Mouse (Mus musculus) CH12.LX (cell line): ENCODE measurements around the gene Cyp2d26. TPM values are rescaled to one million over a fixed set of nuclear protein-coding genes. Genes with fewer than 3 reads are reported as not detected.

Experiments used
- DNase-seq: peaks from one replicate; pipeline ENCODE4 v3.0.0-alpha.2; 2013; ENCODE audit errors: extremely low read depth
- H3K27ac ChIP-seq: 2 replicates; pipeline ENCODE4 v1.5.1; 2012; ENCODE audit warnings: low read depth, mild to moderate bottlenecking, control low read depth, moderate library complexity; ENCODE audit not compliant: insufficient read depth
- H3K27me3 ChIP-seq: replicated peaks from 2 replicates; pipeline ENCODE3; 2012; ENCODE audit warnings: inconsistent platforms
- H3K36me3 ChIP-seq, 2 experiments: replicated peaks in 1 of 2; 2 replicates each; pipeline versions ENCODE3 to v1.6.1; 2012; ENCODE audit warnings: inconsistent platforms in 1 of 2, low read length in 1 of 2, mild to moderate bottlenecking in 1 of 2, mixed read lengths in 1 of 2, moderate library complexity in 1 of 2; ENCODE audit not compliant: control insufficient read depth in 1 of 2, insufficient read depth in 1 of 2
- H3K4me1 ChIP-seq, 2 experiments: 2 replicates each; pipeline ENCODE4 v1.6.1; 2012; ENCODE audit warnings: inconsistent platforms in 1 of 2, moderate library complexity in 1 of 2; ENCODE audit not compliant: insufficient read depth in 2 of 2, control insufficient read depth in 1 of 2
- H3K4me2 ChIP-seq: 2 replicates; pipeline ENCODE4 v1.6.1; 2012; ENCODE audit warnings: low read depth, mild to moderate bottlenecking, control low read depth; ENCODE audit not compliant: poor library complexity, insufficient read depth, severe bottlenecking
- H3K4me3 ChIP-seq, 3 experiments: fragments of 150-350 bp in 1 of 3; sonication (generic) in 1 of 3; replicated peaks in 1 of 3; 2 replicates each; pipeline versions ENCODE3 to v1.5.1; 2011 to 2012; ENCODE audit warnings: low read depth in 2 of 3, low read length in 2 of 3, mild to moderate bottlenecking in 2 of 3, moderate library complexity in 2 of 3, control low read depth in 1 of 3, improper control_type of control experiment in 1 of 3, inconsistent platforms in 1 of 3, mixed read lengths in 1 of 3; ENCODE audit not compliant: poor library complexity in 1 of 3
- H3K79me2 ChIP-seq: replicated peaks from 2 replicates; pipeline ENCODE4 v1.6.1; 2012; ENCODE audit warnings: mild to moderate bottlenecking, moderate library complexity; ENCODE audit not compliant: control insufficient read depth, poor library complexity, insufficient read depth, severe bottlenecking; ENCODE audit errors: extremely low read depth
- H3K9ac ChIP-seq: 2 replicates; pipeline ENCODE4 v1.6.1; 2012; ENCODE audit warnings: low read depth, mild to moderate bottlenecking, control low read depth, moderate library complexity; ENCODE audit not compliant: insufficient read depth
- H3K9me3 ChIP-seq: replicated peaks from 2 replicates; pipeline ENCODE3; 2012; ENCODE audit warnings: low read length, inconsistent platforms, mixed read lengths
- CHD2 ChIP-seq: IDR thresholded peaks from 2 replicates; pipeline ENCODE4 v1.6.1; 2011; ENCODE audit warnings: low read length, improper control_type of control experiment
- CTCF ChIP-seq, 2 experiments: IDR thresholded peaks in 1 of 2; conservative IDR thresholded peaks in 1 of 2; 2 replicates each; pipeline ENCODE4 v1.5.1; 2011 to 2012; ENCODE audit warnings: low read depth in 2 of 2, low read length in 2 of 2, improper control_type of control experiment in 1 of 2, inconsistent platforms in 1 of 2, mild to moderate bottlenecking in 1 of 2, moderate library complexity in 1 of 2
- E2F4 ChIP-seq: IDR thresholded peaks from 2 replicates; pipeline ENCODE4 v1.6.1; 2011; ENCODE audit warnings: low read depth, low read length, improper control_type of control experiment; ENCODE audit not compliant: insufficient replicate concordance
- EP300 ChIP-seq: IDR thresholded peaks from 2 replicates; pipeline ENCODE4 v1.6.1; 2011; ENCODE audit warnings: low read length, improper control_type of control experiment
- ETS1 ChIP-seq: conservative IDR thresholded peaks from 2 replicates; pipeline ENCODE4 v1.6.1; 2012; ENCODE audit warnings: low read depth, mild to moderate bottlenecking, inconsistent platforms, low read length, improper control_type of control experiment, moderate library complexity
- GABPA ChIP-seq: IDR thresholded peaks from 2 replicates; pipeline ENCODE4 v1.6.1; 2012; ENCODE audit warnings: low read depth, low read length, improper control_type of control experiment, inconsistent platforms; ENCODE audit not compliant: insufficient replicate concordance
- HCFC1 ChIP-seq: IDR thresholded peaks from 2 replicates; pipeline ENCODE4 v1.6.1; 2012; ENCODE audit warnings: low read depth, mild to moderate bottlenecking, inconsistent platforms, low read length, improper control_type of control experiment
- IRF4 ChIP-seq: IDR thresholded peaks from 2 replicates; pipeline ENCODE4 v1.6.1; 2014; ENCODE audit warnings: low read depth, mild to moderate bottlenecking, inconsistent platforms, low read length, improper control_type of control experiment
- JUN ChIP-seq: IDR thresholded peaks from 2 replicates; pipeline ENCODE4 v1.6.1; 2011; ENCODE audit warnings: low read depth, mild to moderate bottlenecking, low read length, improper control_type of control experiment, moderate library complexity; ENCODE audit not compliant: insufficient read depth
- KAT2A ChIP-seq: IDR thresholded peaks from 2 replicates; pipeline ENCODE4 v1.6.1; 2012; ENCODE audit warnings: low read length, improper control_type of control experiment, inconsistent platforms; ENCODE audit not compliant: insufficient replicate concordance
- MAFK ChIP-seq: IDR thresholded peaks from 2 replicates; pipeline ENCODE4 v1.6.1; 2011; ENCODE audit warnings: low read length, improper control_type of control experiment; ENCODE audit not compliant: insufficient replicate concordance
- MAX ChIP-seq: IDR thresholded peaks from 2 replicates; pipeline ENCODE4 v1.6.1; 2011; ENCODE audit warnings: low read length, improper control_type of control experiment
- MAZ ChIP-seq: IDR thresholded peaks from 2 replicates; pipeline ENCODE4 v1.6.1; 2012; ENCODE audit warnings: low read depth, mild to moderate bottlenecking, inconsistent platforms, low read length, improper control_type of control experiment, moderate library complexity
- MXI1 ChIP-seq: IDR thresholded peaks from 2 replicates; pipeline ENCODE4 v1.6.1; 2011; ENCODE audit warnings: mild to moderate bottlenecking, low read depth, low read length, improper control_type of control experiment
- NELFE ChIP-seq: IDR thresholded peaks from 2 replicates; pipeline ENCODE4 v1.6.1; 2011; ENCODE audit warnings: low read depth, low read length, improper control_type of control experiment
- PAX5 ChIP-seq: IDR thresholded peaks from 2 replicates; pipeline ENCODE4 v1.6.1; 2012; ENCODE audit warnings: low read length, inconsistent platforms, mixed read lengths
- POLR2AphosphoS2 ChIP-seq: IDR thresholded peaks from 2 replicates; pipeline ENCODE4 v1.6.1; 2011; ENCODE audit warnings: low read depth, low read length, improper control_type of control experiment
- RAD21 ChIP-seq: IDR thresholded peaks from 2 replicates; pipeline ENCODE4 v1.6.1; 2011; ENCODE audit warnings: low read depth, mild to moderate bottlenecking, low read length, improper control_type of control experiment, moderate library complexity
- RCOR1 ChIP-seq: conservative IDR thresholded peaks from 2 replicates; pipeline ENCODE4 v1.6.1; 2012; ENCODE audit warnings: low read depth, mild to moderate bottlenecking, inconsistent platforms, low read length, improper control_type of control experiment
- SMC3 ChIP-seq: IDR thresholded peaks from 2 replicates; pipeline ENCODE4 v1.6.1; 2011; ENCODE audit warnings: low read depth, low read length, improper control_type of control experiment
- TBP ChIP-seq: conservative IDR thresholded peaks from 2 replicates; pipeline ENCODE4 v1.6.1; 2011; ENCODE audit warnings: low read depth, low read length, improper control_type of control experiment
- TCF12 ChIP-seq: IDR thresholded peaks from 2 replicates; pipeline ENCODE4 v1.6.1; 2014; ENCODE audit warnings: low read depth, mild to moderate bottlenecking, inconsistent platforms, low read length, improper control_type of control experiment
- USF1 ChIP-seq: IDR thresholded peaks from 2 replicates; pipeline ENCODE4 v1.6.1; 2014; ENCODE audit warnings: low read depth, mild to moderate bottlenecking, inconsistent platforms, low read length, improper control_type of control experiment
- ZC3H11A ChIP-seq: IDR thresholded peaks from 2 replicates; pipeline ENCODE4 v1.6.1; 2012; ENCODE audit warnings: low read depth, mild to moderate bottlenecking, inconsistent platforms, low read length, improper control_type of control experiment
- ZKSCAN1 ChIP-seq: IDR thresholded peaks from 2 replicates; pipeline ENCODE4 v1.6.1; 2012; ENCODE audit warnings: low read depth, inconsistent platforms, low read length, improper control_type of control experiment, borderline replicate concordance
- ZMIZ1 ChIP-seq: IDR thresholded peaks from 2 replicates; pipeline ENCODE4 v1.6.1; 2012; ENCODE audit warnings: low read depth, mild to moderate bottlenecking, inconsistent platforms, low read length, improper control_type of control experiment
- ZNF384 ChIP-seq: IDR thresholded peaks from 2 replicates; pipeline ENCODE4 v1.6.1; 2012; ENCODE audit warnings: low read depth, low read length, improper control_type of control experiment, inconsistent platforms
- dilution Hi-C: fragments of 300-500 bp; cut with MboI; formaldehyde crosslinking; loops from 2 replicates; pipeline ENCODE4 v1.14.3; 2020; ENCODE audit warnings: low sequenced_read_pairs; ENCODE audit not compliant: extremely low pct_unique_long_range_greater_than_20kb, extremely low pct_ligation_motif_present
- in situ Hi-C: fragments of 300-500 bp; cut with MboI; formaldehyde crosslinking; loops from 3 replicates; pipeline ENCODE4 v1.14.3; 2019; ENCODE audit warnings: low sequenced_read_pairs, low pct_ligation_motif_present, low pct_unique_long_range_greater_than_20kb, mixed read lengths
- polyA plus RNA-seq: library from polyadenylated mRNA; unstranded; fragments of >175 nt; gene quantifications from 2 replicates; pipeline ENCODE4 v1.2.1, GENCODE M21; 2012; ENCODE audit warnings: low read depth; ENCODE audit not compliant: insufficient read length
- total RNA-seq, 2 experiments: library from RNA; depleted of rRNA; stranded (reverse); fragments of 300-350 nt in 1 of 2; fragments of >200 nt in 1 of 2; gene quantifications; 2 replicates each; pipeline ENCODE4 v1.2.3; 2012 to 2014

Gene Cyp2d26
- total and polyA plus RNA-seq, 3 experiments, result not detected

- Histone ChIP-seq H3K4me2 (no peak overlapping the region), H3K4me1 (peaks cover 0 to 7% of the 10 kb centered on the region in 2 experiments; a peak in 2 of 4 replicates), H3K36me3 (peaks cover 15 to 74% of the 10 kb centered on the region in 2 experiments), H3K79me2 (no peaks in the 10 kb centered on the region), H3K9me3 (no peaks in the 10 kb centered on the region), H3K9ac (no peak overlapping the region), H3K27me3 (no peaks in the 10 kb centered on the region), H3K4me3 (no peak overlapping the region), H3K27ac (no peak overlapping the region)
- in situ Hi-C loops (loop anchor here (10.0 to 25.0 kb wide), 2 partner anchors 100 to 397 kb away; no protein-coding TSS in a partner anchor), dilution Hi-C loops (no loop called here)
- TF ChIP-seq MAX (no peak), TBP (no peak), MAZ (no peak), USF1 (no peak), MAFK (no peak), ETS1 (no peak), KAT2A (no peak), NELFE (no peak), HCFC1 (no peak)
- DNase-seq, result no peak
These were observed 21.2 kb upstream of the Cyp2d26 start for GRCm38 (mm10) chr15:82815296-82815695.

- Histone ChIP-seq H3K36me3 (peaks cover 17 to 78% of the 10 kb centered on the region in 2 experiments), H3K4me1 (peaks cover 0 to 7% of the 10 kb centered on the region in 2 experiments; a peak in 2 of 4 replicates)
- in situ Hi-C loops, result loop anchor here (10.0 to 25.0 kb wide), 2 partner anchors 100 to 397 kb away; no protein-coding TSS in a partner anchor
These were observed 20.7 kb upstream of the Cyp2d26 start for GRCm38 (mm10) chr15:82814806-82815205.

More at GRCm38 (mm10) chr15:82814806-82815205, 20.7 kb upstream of the Cyp2d26 start:
- Histone ChIP-seq H3K27ac (no peak overlapping the region), H3K79me2 (no peaks in the 10 kb centered on the region), H3K9ac (no peak overlapping the region), H3K27me3 (no peaks in the 10 kb centered on the region), H3K4me2 (no peak overlapping the region), H3K9me3 (no peaks in the 10 kb centered on the region), H3K4me3 (no peak overlapping the region)
- dilution Hi-C loops, result no loop called here
- TF ChIP-seq KAT2A (no peak), E2F4 (no peak), SMC3 (peak; percentile 92), ZMIZ1 (no peak), TBP (no peak), POLR2AphosphoS2 (no peak), EP300 (no peak), RCOR1 (no peak), JUN (no peak), CTCF (conservative IDR thresholded peaks at IDR 0.05 in 1 of 2, IDR thresholded peaks at IDR 0.05 in 1 of 2; ENCODE audit: low read depth in 2 of 2, low read length in 2 of 2) (peak; percentile 74 to 87), MAZ (no peak), IRF4 (no peak), ZKSCAN1 (no peak), GABPA (no peak), HCFC1 (no peak), CHD2 (no peak), ETS1 (no peak), PAX5 (no peak), ZC3H11A (peak; percentile 49), MXI1 (no peak), ZNF384 (no peak), RAD21 (peak; percentile 88), USF1 (no peak), TCF12 (no peak), NELFE (no peak), MAX (no peak), MAFK (no peak)
- peak; percentile 41 for DNase-seq
